Mouse (Mus musculus) small intestine, adult 2 months (tissue): Measurements from ENCODE around the gene Ass1. TPM values are rescaled to one million over a fixed set of nuclear protein-coding genes. Genes with fewer than 3 reads are reported as not detected.

Source experiments
- H3K27ac ChIP-seq: fragments of 200-500 bp; 2 replicates; pipeline ENCODE4 v1.5.1; 2012; ENCODE audit warnings: low read depth, low read length, control low read depth, inconsistent platforms; ENCODE audit not compliant: insufficient read depth
- H3K27me3 ChIP-seq: fragments of 200-500 bp; 2 replicates; pipeline ENCODE4 v1.6.1; 2012; ENCODE audit warnings: mild to moderate bottlenecking, moderate library complexity, low read length, inconsistent platforms; ENCODE audit not compliant: control insufficient read depth, insufficient read depth
- H3K36me3 ChIP-seq: fragments of 200-500 bp; 2 replicates; pipeline ENCODE4 v1.6.1; 2012; ENCODE audit warnings: mild to moderate bottlenecking, low read length, control low read depth, inconsistent platforms; ENCODE audit not compliant: control insufficient read depth, insufficient read depth
- H3K4me1 ChIP-seq: fragments of 200-500 bp; 2 replicates; pipeline ENCODE4 v1.6.1; 2012; ENCODE audit warnings: low read length, inconsistent platforms, mixed read lengths; ENCODE audit not compliant: control insufficient read depth, insufficient read depth, insufficient read length
- H3K4me3 ChIP-seq: fragments of 200-500 bp; 2 replicates; pipeline ENCODE4 v1.5.1; 2012; ENCODE audit warnings: low read depth, mild to moderate bottlenecking, control low read depth, inconsistent platforms, low read length, moderate library complexity
- CTCF ChIP-seq: fragments of 200-500 bp; IDR thresholded peaks from 2 replicates; pipeline ENCODE4 v1.5.1; 2012; ENCODE audit warnings: low read depth, mild to moderate bottlenecking, control low read depth, inconsistent platforms, low read length, moderate library complexity, mixed read lengths; ENCODE audit not compliant: insufficient replicate concordance, insufficient read length; ENCODE audit errors: extremely low read depth
- POLR2A ChIP-seq: fragments of 200-500 bp; IDR thresholded peaks from 2 replicates; pipeline ENCODE4 v1.6.1; 2012; ENCODE audit warnings: low read depth, mild to moderate bottlenecking, control low read depth, inconsistent platforms, low read length, moderate library complexity
- WGBS: fragments of 180-500 bp; shearing (Covaris S2); methylation state at CpG from one replicate; pipeline ENCODE4 v1.1.7; 2018; 5-methylcytosine and 5-hydroxymethylcytosine counted together
- polyA plus RNA-seq: library from polyadenylated mRNA; depleted of rRNA; stranded (reverse); fragments of >200 nt; gene quantifications from 2 replicates; pipeline ENCODE4 v1.2.3, GENCODE M21; 2012

Gene Ass1
- polyA plus RNA-seq, 1 experiment, result 5.2 TPM

DNA sequence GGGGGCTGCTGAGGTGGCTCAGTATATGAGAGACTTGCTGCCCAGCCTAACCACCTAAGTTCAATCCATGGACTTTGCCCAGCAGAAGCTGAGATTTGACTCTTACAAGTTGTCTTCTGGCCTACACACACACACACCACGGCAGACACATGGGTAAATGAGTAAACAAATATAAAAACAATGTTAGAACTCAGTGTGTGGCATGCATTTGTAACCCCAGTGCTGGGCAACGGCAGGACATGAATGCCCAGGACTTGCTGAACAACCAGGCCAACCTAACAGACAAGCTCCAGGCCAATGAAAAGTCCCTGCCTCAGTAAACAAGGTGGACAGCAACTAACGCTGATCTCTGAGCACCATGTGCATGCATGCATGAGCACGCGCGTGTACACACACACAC lies 30.4 kb upstream of the Ass1 start:
- H3K4me1 ChIP-seq, result no peaks in the 10 kb centered on the region
- H3K27me3 ChIP-seq, result no peaks in the 10 kb centered on the region
- H3K4me3 ChIP-seq, result no peak overlapping the region
- H3K27ac ChIP-seq, result no peak overlapping the region
- 70% methylated on average over 6 of the region's 6 CpGs for WGBS
- no peaks in the 10 kb centered on the region for H3K36me3 ChIP-seq
- TF ChIP-seq POLR2A (no peak), CTCF (no peak)

DNA sequence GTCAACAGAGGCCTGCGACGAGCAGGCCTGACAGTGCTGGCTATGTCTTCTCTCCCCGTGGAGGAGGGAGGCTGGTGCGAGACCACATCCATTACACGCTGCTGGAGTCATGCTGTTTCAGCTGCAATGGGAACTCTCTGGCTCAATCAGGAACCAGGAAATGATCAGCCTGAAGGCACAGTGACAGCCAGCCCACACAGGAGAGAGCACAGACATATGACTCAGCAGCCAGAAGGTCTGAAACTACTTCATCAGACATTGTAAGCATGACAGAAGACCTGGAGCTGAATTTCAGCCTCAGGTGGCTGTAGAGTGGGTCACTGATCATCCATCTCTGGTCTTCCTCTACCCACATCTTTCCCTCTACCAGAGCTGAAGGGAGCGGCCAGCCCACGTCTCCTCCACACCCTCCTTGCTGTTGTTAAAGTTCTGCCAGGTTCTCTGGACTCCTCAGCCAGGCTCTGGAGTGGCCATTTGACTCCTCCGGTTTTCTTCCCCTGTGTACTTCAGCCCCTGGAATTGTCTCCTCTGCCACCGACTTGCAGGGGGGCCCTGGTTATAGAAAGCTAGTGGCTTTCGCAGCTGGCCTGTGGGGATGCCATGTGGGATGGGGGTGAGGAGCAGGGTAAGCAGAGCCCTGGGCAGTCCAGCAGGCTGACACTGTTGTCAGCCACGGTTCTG lies 27.4 kb upstream of the Ass1 start:
- TF ChIP-seq POLR2A (no peak), CTCF (no peak)
- no peak overlapping the region for H3K27ac ChIP-seq
- H3K36me3 ChIP-seq, result no peaks in the 10 kb centered on the region
- no peaks in the 10 kb centered on the region for H3K27me3 ChIP-seq
- H3K4me3 ChIP-seq, result no peak overlapping the region
- no peaks in the 10 kb centered on the region for H3K4me1 ChIP-seq
- WGBS, result 54% methylated on average over 11 of the region's 11 CpGs

DNA sequence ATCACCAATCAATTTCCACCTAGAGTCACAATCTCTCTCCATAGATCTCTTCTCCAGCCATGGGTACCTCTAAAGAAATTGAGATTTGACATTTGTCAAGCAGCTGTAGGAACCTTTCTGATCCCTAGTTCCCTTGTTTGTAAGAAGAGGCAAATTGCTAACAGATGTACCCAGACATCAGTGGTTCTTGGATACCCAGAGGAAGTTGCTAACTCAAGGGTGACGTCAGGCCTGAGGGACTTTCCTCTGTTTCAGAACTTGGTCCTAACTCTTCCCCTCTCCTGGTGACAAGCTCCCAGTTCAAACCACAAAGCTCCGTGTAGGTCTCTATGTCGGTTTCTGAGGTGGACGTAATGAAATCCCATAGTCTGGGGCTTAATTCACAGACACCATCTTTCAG lies 24.0 kb upstream of the Ass1 start:
- Histone ChIP-seq H3K4me3 (no peak overlapping the region), H3K27ac (no peak overlapping the region), H3K27me3 (no peaks in the 10 kb centered on the region), H3K36me3 (no peaks in the 10 kb centered on the region), H3K4me1 (no peaks in the 10 kb centered on the region)
- TF ChIP-seq CTCF (no peak), POLR2A (no peak)
- 68% methylated on average over 4 of the region's 4 CpGs for WGBS

DNA sequence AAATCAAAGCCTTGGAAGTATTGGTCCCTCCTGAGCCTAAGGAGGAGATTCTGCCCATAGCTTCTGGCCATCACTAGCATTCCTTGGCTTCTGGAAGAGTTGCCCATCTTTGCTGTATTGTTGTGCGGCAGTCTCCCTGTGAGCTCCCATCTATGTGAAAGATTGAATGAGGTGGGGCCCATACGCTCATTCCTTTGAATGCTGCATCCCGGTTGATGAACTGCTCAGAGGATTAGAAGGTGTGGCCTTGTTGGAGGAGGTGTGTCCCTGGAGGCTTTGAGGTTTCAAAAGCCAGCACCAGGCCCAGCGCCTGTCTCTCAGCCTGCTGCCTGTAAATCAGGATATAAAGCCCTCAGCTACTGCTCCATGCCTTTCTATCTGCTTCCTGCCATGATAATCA lies 23.6 kb upstream of the Ass1 start:
- H3K4me3 ChIP-seq, result no peak overlapping the region
- no peak overlapping the region for H3K27ac ChIP-seq
- no peak for TF ChIP-seq POLR2A
- TF ChIP-seq CTCF, result no peak
- no peaks in the 10 kb centered on the region for H3K27me3 ChIP-seq
- 54% methylated on average over 4 of the region's 4 CpGs for WGBS
- no peaks in the 10 kb centered on the region for H3K36me3 ChIP-seq
- H3K4me1 ChIP-seq, result no peaks in the 10 kb centered on the region

DNA sequence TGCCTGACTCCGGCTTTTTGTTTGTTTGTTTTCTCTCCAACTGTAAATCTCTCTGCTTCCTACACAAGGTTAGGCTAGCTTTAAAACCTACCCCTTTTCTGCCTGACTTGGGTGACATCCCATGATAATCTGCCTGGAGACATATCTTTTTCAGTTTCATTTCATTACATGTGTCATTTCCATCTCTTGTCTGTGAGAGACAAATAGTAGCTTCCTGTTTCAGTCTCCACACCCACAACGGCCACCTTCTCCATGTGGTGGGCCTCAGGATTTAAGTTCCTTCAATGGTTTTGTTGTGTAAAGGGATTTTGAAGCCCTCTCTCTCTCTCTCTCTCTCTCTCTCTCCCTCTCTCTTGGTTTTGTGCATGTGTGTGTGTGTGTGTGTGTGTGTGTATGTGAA lies 22.5 kb upstream of the Ass1 start:
- no peak overlapping the region for H3K27ac ChIP-seq
- no peak overlapping the region for H3K4me3 ChIP-seq
- H3K36me3 ChIP-seq, result no peaks in the 10 kb centered on the region
- no peaks in the 10 kb centered on the region for H3K4me1 ChIP-seq
- 66% methylated on average over 2 of the region's 2 CpGs for WGBS
- H3K27me3 ChIP-seq, result no peaks in the 10 kb centered on the region
- TF ChIP-seq POLR2A, result no peak
- TF ChIP-seq CTCF, result no peak

DNA sequence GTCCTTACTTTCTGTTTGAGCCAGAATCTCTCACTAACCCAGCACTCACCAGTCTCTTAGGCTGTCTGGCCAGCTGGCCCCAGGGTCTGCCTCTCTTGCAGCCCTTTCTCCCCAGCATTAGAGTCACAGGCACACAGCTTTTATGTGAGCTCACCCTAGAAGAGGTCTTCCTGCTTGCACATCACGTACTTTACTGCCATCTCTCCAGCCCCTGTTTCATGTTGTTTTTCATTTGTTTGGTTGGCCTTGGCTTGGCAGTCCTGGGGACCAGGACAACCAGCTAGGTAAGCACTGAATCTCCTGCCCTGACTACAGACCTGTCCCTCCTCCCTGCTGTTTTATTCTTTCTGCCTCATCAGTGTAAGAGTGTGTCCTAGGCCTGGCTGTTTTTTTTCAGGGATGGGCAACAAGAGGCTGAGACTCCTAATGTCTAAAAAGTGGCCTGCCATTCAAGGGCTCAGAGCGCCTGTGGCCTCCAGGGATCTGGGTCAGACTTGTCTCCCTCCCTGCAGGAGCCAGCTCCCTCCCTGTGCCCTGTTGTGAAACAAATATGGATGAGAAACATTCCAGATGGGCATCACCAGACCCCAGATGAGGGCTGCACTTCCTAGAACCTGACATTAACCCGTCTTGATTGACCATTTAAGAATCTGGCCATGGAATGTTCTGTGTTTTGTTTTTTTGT lies 21.1 kb upstream of the Ass1 start:
- H3K4me1 ChIP-seq, result no peaks in the 10 kb centered on the region; the same call in 1 of the 2 replicates
- 72% methylated on average over 3 of the region's 3 CpGs for WGBS
- no peaks in the 10 kb centered on the region for H3K27me3 ChIP-seq
- no peak overlapping the region for H3K4me3 ChIP-seq
- H3K27ac ChIP-seq, result no peak overlapping the region
- H3K36me3 ChIP-seq, result no peaks in the 10 kb centered on the region
- TF ChIP-seq POLR2A (no peak), CTCF (no peak)

DNA sequence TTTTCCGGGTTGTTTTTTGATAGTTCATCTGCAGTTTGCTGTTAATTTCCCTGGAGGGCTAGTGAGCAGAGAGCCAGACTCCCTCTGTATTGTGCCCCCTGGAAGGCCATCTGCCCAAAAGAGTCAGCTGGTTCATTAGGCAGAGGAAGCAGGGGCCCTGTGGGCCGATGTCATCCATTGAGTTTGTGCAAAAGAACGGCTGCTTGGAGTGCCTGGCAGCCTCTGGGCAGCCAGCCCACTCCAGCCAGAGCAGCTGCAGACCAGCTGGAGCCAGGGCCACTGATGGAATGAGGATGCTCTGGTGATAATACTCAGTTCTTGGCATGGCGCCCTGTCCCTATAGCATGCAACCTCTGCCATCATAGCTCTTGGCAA lies 20.6 kb upstream of the Ass1 start:
- 39% methylated on average over 4 of the region's 4 CpGs for WGBS
- Histone ChIP-seq H3K27ac (no peak overlapping the region), H3K27me3 (no peaks in the 10 kb centered on the region), H3K4me1 (no peaks in the 10 kb centered on the region; the same call in 1 of the 2 replicates), H3K36me3 (no peaks in the 10 kb centered on the region), H3K4me3 (no peak overlapping the region)
- TF ChIP-seq CTCF (no peak), POLR2A (no peak)
